Comparison of ENCODE assay signal across 16 mouse cellular contexts in the genomic region with DNA sequence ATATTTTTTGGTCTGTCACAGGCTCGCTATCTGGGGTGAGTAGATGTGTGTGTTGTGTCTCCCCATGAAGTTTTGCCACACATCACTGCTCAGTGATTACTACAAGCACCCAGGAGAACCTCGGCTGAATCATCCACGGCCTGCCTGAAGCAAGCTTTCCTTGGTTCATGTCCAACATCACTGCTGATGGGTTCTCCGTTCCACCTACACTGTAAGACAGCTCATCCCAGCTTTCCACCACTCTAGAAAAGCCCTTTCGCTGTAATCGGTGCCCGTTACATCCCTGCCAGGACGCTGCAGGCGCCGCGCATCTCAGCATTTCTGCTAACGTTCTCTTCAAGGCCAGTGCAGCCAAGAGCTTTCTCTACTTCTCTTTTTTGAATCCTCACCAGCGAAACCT. TPM values are rescaled to one million over a fixed set of nuclear protein-coding genes. Genes with fewer than 3 reads are reported as not detected.
A peak's percentile ranks its signal among the peaks of the same experiment; 100 is the strongest.
DNase-seq lines count a peak whose midpoint lies in the region; ATAC-seq and TF ChIP-seq lines count a peak whose summit lies in the region.
"Had no signal": no experiment of that assay in that cellular context is flagged by ENCODE, and none has a peak within 500 bp of the region (broad histone marks: within the 10 kb centered on the region; RNA-seq: fewer than 3 reads in every experiment).

No protein-coding gene starts in this region.

- no peak overlapping the region for H3K4me2 ChIP-seq in stomach, postnatal 0 days (replicated peaks; ENCODE audit: low read depth)
- H3K4me2 ChIP-seq: embryonic facial prominence, embryonic 13.5 days; hindbrain, embryonic 14.5 days; limb, embryonic 15.5 days; lung, embryonic 14.5 days had no signal

- H3K27me3 ChIP-seq in stomach, postnatal 0 days (ENCODE audit: control insufficient read depth, insufficient read depth, low read length): no peaks in the 10 kb centered on the region; the same call in 1 of the 2 replicates
- H3K27me3 ChIP-seq in limb, embryonic 10.5 days (ENCODE audit: low read depth, poor library complexity, severe bottlenecking): peaks cover 26% of the 10 kb centered on the region

- ATAC-seq in stomach, postnatal 0 days (ENCODE audit: low FRiP score, low TSS enrichment): no peak
- ATAC-seq in megakaryocyte-erythroid progenitor cell, adult 5-6 weeks (replicated peaks; ENCODE audit: low FRiP score, low TSS enrichment, poor library complexity, severe bottlenecking): no peak
- ATAC-seq: intestine, embryonic 16.5 days; midbrain, embryonic 16.5 days had no signal

- no peak overlapping the region for H3K4me3 ChIP-seq in stomach, postnatal 0 days (ENCODE audit: low read depth, low read length)
- no peak overlapping the region for H3K4me3 ChIP-seq in limb, embryonic 10.5 days
- H3K4me3 ChIP-seq: embryonic facial prominence, embryonic 13.5 days; limb, embryonic 15.5 days had no signal

- no peaks in the 10 kb centered on the region for H3K9me3 ChIP-seq in stomach, postnatal 0 days (ENCODE audit: control insufficient read depth, low read length)
- H3K9me3 ChIP-seq in limb, embryonic 10.5 days (replicated peaks): no peaks in the 10 kb centered on the region
- H3K9me3 ChIP-seq: embryonic facial prominence, embryonic 13.5 days; limb, embryonic 15.5 days had no signal

- H3K9ac ChIP-seq in stomach, postnatal 0 days (ENCODE audit: low read length): no peak overlapping the region
- H3K9ac ChIP-seq: embryonic facial prominence, embryonic 13.5 days; hindbrain, embryonic 14.5 days; limb, embryonic 15.5 days; lung, embryonic 14.5 days had no signal

- no peak for TF ChIP-seq CTCF in stomach, postnatal 0 days (IDR thresholded peaks at IDR 0.05; ENCODE audit: low read depth)

- WGBS in stomach, postnatal 0 days: 88% methylated on average over 13 of the region's 13 CpGs
- 88% methylated on average over 13 of the region's 13 CpGs for WGBS in limb, embryonic 10.5 days

- H3K36me3 ChIP-seq in stomach, postnatal 0 days (ENCODE audit: control insufficient read depth, insufficient read depth, low read length): no peaks in the 10 kb centered on the region
- H3K36me3 ChIP-seq in limb, embryonic 10.5 days: no peaks in the 10 kb centered on the region
- H3K36me3 ChIP-seq: embryonic facial prominence, embryonic 13.5 days; limb, embryonic 15.5 days had no signal

- no peak for TF ChIP-seq EP300 in stomach, postnatal 0 days (optimal IDR thresholded peaks at IDR 0.05)

- H3K4me1 ChIP-seq in stomach, postnatal 0 days (replicated peaks; ENCODE audit: control insufficient read depth, insufficient read depth): 0 out of 2 replicates have a peak, but pooled peaks cover 2% of the 10 kb centered on the region
- H3K4me1 ChIP-seq in limb, embryonic 10.5 days: peaks cover 18% of the 10 kb centered on the region

- peak; percentile 20 to 76 for DNase-seq in frontal cortex, adult 2 months (ENCODE audit: extremely low spot score in 1 of 2, low spot score in 1 of 2)
- no peak for DNase-seq in frontal cortex, postnatal 10 days (ENCODE audit: low spot score in 2 of 2)
- peak; percentile 68 for DNase-seq in right cerebral cortex, adult 18-20 months
- DNase-seq in right cerebral cortex, postnatal 4 days: no peak
- peak; percentile 69 for DNase-seq in gonadal fat pad, adult 2 months (ENCODE audit: low read depth)
- DNase-seq in stomach, postnatal 0 days (ENCODE audit: low spot score): no peak
- no peak for DNase-seq in limb, embryonic 10.5 days (ENCODE audit: low spot score)
- DNase-seq: cerebellum, adult 2 months; gastrocnemius, postnatal 10 days; lung, embryonic 14.5 days had no signal

- no peak overlapping the region for H3K27ac ChIP-seq in stomach, postnatal 0 days (replicated peaks)
- H3K27ac ChIP-seq in limb, embryonic 10.5 days: no peak overlapping the region
- H3K27ac ChIP-seq: embryonic facial prominence, embryonic 13.5 days; hindbrain, embryonic 14.5 days; limb, embryonic 15.5 days had no signal

RNA-seq across cellular contexts. Expression of a gene that starts 4.2 kb away (rescaled TPM):
- polyA plus RNA-seq in frontal cortex, adult 2 months (2012; rRNA removed): 2.4 and 3.2 TPM in 2 replicates
- polyA plus RNA-seq in gonadal fat pad, adult 2 months (2012; rRNA removed): 7.7 and 7.8 TPM in 2 replicates
- polyA plus RNA-seq in stomach, postnatal 0 days (2015; fragmentation: Nextera tagmentation; extraction: Ambion mirVana): 1.0 and 1.2 TPM in 2 replicates
- 0.45 and 0.51 TPM in 2 replicates for polyA plus RNA-seq in limb, embryonic 10.5 days (2016; fragmentation: Nextera tagmentation; extraction: Ambion mirVana)
- total RNA-seq in megakaryocyte-erythroid progenitor cell, adult 5-6 weeks (2014; fragmentation: Nextera tagmentation): 0.70 and 3.1 TPM in 2 replicates
- 1.6 TPM in 1 of 2 replicates, not detected in the other for total RNA-seq in megakaryocyte-erythroid progenitor cell, adult 5-6 weeks (2017)

RNA-seq across cellular contexts. Expression of a gene that starts 36.9 kb away (rescaled TPM):
- polyA plus RNA-seq in frontal cortex, adult 2 months (2012; rRNA removed): 30.4 and 33.8 TPM in 2 replicates
- 107 and 108 TPM in 2 replicates for polyA plus RNA-seq in gonadal fat pad, adult 2 months (2012; rRNA removed)
- 83.5 and 86.2 TPM in 2 replicates for polyA plus RNA-seq in stomach, postnatal 0 days (2015; fragmentation: Nextera tagmentation; extraction: Ambion mirVana)
- polyA plus RNA-seq in limb, embryonic 10.5 days (2016; fragmentation: Nextera tagmentation; extraction: Ambion mirVana): 23.6 and 29.2 TPM in 2 replicates
- 6.7 and 25.3 TPM in 2 replicates for total RNA-seq in megakaryocyte-erythroid progenitor cell, adult 5-6 weeks (2014; fragmentation: Nextera tagmentation)
- total RNA-seq in megakaryocyte-erythroid progenitor cell, adult 5-6 weeks (2017): 11.8 and 16.6 TPM in 2 replicates

Comparison
In these comparisons a context has a peak if more than half of its experiments do, and no peak if none do; other contexts are left out.
1. DNase-seq: peak in frontal cortex, adult 2 months (2 of 2), right cerebral cortex, adult 18-20 months (single experiment) and gonadal fat pad, adult 2 months (single experiment); none in frontal cortex, postnatal 10 days (0 of 2), right cerebral cortex, postnatal 4 days (single experiment), stomach, postnatal 0 days (single experiment) and limb, embryonic 10.5 days (single experiment).